Mouse (Mus musculus): ENCODE measurements around the gene Tango2. TPM values are rescaled to one million over a fixed set of nuclear protein-coding genes. Genes with fewer than 3 reads are reported as not detected.

The Tango2 gene
- polyA plus RNA-seq, 1 experiment from 2014 or later = 47.9 TPM

DNA sequence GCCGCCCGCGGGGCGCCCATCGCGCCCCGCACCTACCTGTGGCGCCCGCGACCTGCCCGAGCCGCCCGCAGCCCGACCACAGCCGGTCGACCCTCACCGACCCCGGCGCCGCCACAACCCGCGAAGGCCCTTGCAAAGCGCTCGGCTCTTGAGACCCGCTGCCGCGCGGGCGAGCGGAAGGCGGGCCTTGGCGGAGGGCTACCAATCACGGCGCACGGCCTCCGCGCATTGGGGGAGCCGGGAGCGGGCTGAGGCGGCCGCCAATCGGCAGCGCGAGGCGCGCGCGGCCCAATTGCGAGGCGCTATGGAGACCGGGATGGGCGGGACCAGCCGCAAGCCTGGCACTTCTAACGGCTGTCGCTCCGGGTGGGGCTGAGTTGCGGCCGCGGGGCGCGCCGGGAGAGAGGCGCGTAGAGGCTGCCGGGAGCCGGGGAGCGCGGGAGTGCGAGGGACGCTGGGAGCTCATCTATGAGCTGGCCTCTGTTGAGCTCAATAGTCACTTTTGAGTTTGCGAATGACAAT is 58.8 kb downstream of the Tango2 start, which contains the start of gene Dgcr8:
Gene Dgcr8 (minus strand): TSS at position 180 of the 522 bp plus-strand sequence.
- peaks cover 35% of the 10 kb centered on the region for H3K4me1 ChIP-seq
- peak within 1 kb of the TSS; percentile 95 for H3K4me3 ChIP-seq
- peak within 1 kb of the TSS; percentile 97 for H3K4me2 ChIP-seq
- no peaks in the 10 kb centered on the region for H3K27me3 ChIP-seq (replicated peaks)
- peaks cover 30% of the 10 kb centered on the region for H3K36me3 ChIP-seq
- ATAC-seq (ENCODE audit: extremely low read depth, insufficient number of reproducible peaks, low FRiP score, low TSS enrichment) = peak; percentile 98
- H3K9me3 ChIP-seq = no peaks in the 10 kb centered on the region
- H3K9ac ChIP-seq = peak within 1 kb of the TSS; percentile 99
- H3K27ac ChIP-seq (replicated peaks) = peak within 1 kb of the TSS; percentile 93
- under 1% methylated on average over 59 of the region's 71 CpGs for WGBS

DNA sequence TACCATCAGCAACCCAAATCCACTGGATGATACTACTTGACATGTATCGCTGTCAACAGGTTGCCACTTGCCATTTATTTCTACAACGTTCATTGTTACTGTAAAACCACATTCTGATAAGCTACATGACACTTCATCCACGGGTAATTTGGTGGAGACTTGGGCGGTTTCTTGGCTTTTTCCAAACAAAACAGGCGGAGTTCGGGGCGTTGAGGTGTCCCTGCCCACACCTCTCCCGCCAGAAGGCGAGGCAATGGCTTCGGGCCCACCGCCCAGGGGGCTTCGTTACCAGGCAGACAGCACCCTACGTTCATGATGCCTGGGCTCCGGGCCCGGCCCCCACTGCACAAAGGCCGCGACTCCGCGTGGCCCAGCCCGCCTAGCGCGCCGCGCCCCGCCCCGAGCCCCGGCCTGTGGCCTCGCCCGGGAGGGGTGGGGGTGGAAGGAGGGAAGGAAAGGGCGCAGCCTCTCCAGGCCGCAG is 59.3 kb downstream of the Tango2 start:
- WGBS = under 1% methylated on average over 23 of the region's 31 CpGs

DNA sequence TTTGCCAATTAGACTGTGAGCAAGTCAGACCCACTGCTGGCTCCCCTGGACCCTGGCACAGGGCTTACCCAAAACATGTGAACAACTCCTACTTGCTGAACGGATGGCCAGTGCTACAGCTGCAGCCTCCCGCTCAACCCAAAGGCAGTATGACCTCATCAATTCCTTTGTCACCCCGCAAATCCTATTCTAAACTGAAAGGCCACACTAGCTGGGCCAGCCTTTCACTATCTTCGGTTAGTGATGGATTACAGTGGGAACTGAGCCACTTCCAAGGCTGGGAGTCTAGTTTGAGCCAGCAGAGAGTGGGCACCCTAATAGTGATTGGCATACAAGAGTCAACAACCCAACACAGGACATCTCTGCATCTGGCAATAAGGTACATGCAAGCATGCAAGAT is 59.7 kb downstream of the Tango2 start:
- Histone ChIP-seq H3K4me3 (peak overlapping the region; percentile 95), H3K4me1 (peaks cover 35% of the 10 kb centered on the region), H3K27ac (replicated peaks) (peak overlapping the region; percentile 93), H3K9ac (peak overlapping the region; percentile 99), H3K36me3 (peaks cover 40% of the 10 kb centered on the region), H3K4me2 (peak overlapping the region; percentile 97), H3K9me3 (no peaks in the 10 kb centered on the region), H3K27me3 (replicated peaks) (no peaks in the 10 kb centered on the region)
- ATAC-seq (ENCODE audit: extremely low read depth, insufficient number of reproducible peaks, low FRiP score, low TSS enrichment) = no peak
- WGBS = under 1% methylated on average over 4 of the region's 4 CpGs

More for the DNA sequence above, 59.3 kb downstream of the Tango2 start:
- Histone ChIP-seq H3K4me2 (peak overlapping the region; percentile 97), H3K36me3 (peaks cover 35% of the 10 kb centered on the region), H3K4me1 (peaks cover 35% of the 10 kb centered on the region), H3K27ac (replicated peaks) (peak overlapping the region; percentile 93), H3K9me3 (no peaks in the 10 kb centered on the region), H3K27me3 (replicated peaks) (no peaks in the 10 kb centered on the region), H3K9ac (peak overlapping the region; percentile 99), H3K4me3 (peak overlapping the region; percentile 95)
- ATAC-seq (ENCODE audit: extremely low read depth, insufficient number of reproducible peaks, low FRiP score, low TSS enrichment) = peak; percentile 86

DNA sequence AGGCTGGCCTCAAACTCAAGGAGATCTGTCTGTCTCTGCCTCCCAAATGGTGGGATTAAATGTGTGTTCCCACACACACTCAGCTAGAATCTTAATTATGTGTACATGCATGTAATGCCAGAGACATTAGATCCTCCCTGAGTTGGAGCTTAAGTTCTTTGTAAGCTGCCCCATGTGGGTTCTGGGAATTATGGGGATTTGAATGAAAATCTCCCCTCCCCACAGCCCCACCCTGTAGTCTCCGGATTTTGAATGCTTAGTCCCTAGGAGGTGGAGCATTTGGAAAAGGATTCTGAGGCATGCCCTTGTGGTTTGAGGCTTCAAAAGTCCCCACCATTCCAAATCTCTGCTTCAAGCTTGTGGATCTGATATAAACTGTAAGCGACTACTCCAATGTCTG is 72.7 kb downstream of the Tango2 start:
- Histone ChIP-seq H3K9me3 (no peaks in the 10 kb centered on the region), H3K9ac (no peak overlapping the region), H3K27ac (replicated peaks) (no peak overlapping the region), H3K27me3 (replicated peaks) (no peaks in the 10 kb centered on the region), H3K36me3 (peaks cover 98% of the 10 kb centered on the region), H3K4me1 (no peaks in the 10 kb centered on the region), H3K4me2 (no peak overlapping the region), H3K4me3 (no peak overlapping the region)
- ATAC-seq (ENCODE audit: extremely low read depth, insufficient number of reproducible peaks, low FRiP score, low TSS enrichment) = no peak
- 74% methylated on average over 2 of the region's 2 CpGs for WGBS

DNA sequence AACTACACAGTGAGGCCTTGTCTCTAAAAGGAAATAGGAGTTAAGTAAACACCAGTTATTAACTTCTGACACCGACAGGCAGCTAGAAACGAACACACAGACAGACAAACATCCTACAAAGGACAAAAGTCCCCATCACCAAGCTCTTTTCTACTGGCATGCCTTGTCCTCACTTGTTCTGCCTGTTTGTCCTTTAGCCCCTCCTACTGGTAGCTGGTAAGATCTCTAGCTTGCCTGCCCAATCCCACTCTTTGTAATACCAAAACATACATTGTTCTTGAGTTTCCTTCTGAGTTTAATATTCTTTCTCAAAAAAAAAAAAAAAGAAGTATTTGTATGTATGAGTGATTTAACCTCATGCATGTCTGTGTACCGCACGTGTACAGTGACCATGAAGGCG is 79.7 kb downstream of the Tango2 start:
- WGBS = 86% methylated on average over 5 of the region's 5 CpGs
- no peaks in the 10 kb centered on the region for H3K9me3 ChIP-seq
- H3K9ac ChIP-seq = no peak overlapping the region
- no peaks in the 10 kb centered on the region for H3K4me1 ChIP-seq
- H3K27me3 ChIP-seq (replicated peaks) = no peaks in the 10 kb centered on the region
- no peak for ATAC-seq (ENCODE audit: extremely low read depth, insufficient number of reproducible peaks, low FRiP score, low TSS enrichment)
- no peak overlapping the region for H3K27ac ChIP-seq (replicated peaks)
- peaks cover 96% of the 10 kb centered on the region for H3K36me3 ChIP-seq
- no peak overlapping the region for H3K4me3 ChIP-seq
- no peak overlapping the region for H3K4me2 ChIP-seq

DNA sequence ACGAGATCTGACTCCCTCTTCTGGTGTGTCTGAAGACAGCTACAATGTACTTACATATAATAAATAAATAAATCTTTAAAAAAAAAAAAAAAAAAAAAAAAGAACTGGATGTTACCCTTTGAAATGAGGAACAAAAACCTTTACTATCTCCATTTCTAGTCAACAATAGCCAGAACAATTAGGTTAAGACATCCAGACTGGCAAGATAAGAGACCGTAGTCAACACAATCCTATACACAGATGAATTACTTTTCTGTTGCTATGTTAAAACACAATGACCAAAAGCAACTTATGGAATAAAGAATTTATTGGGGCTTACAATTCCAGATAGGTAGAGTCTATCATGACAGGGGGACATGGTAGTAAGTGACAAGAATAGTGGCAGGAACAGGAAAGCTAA is 82.9 kb downstream of the Tango2 start:
- no peak overlapping the region for H3K27ac ChIP-seq (replicated peaks)
- peaks cover 94% of the 10 kb centered on the region for H3K36me3 ChIP-seq
- no peak overlapping the region for H3K4me2 ChIP-seq
- H3K9me3 ChIP-seq = no peaks in the 10 kb centered on the region
- no peaks in the 10 kb centered on the region for H3K4me1 ChIP-seq
- 90% methylated on average over 2 of the region's 2 CpGs for WGBS
- H3K4me3 ChIP-seq = no peak overlapping the region
- no peak for ATAC-seq (ENCODE audit: extremely low read depth, insufficient number of reproducible peaks, low FRiP score, low TSS enrichment)
- H3K9ac ChIP-seq = no peak overlapping the region
- no peaks in the 10 kb centered on the region for H3K27me3 ChIP-seq (replicated peaks)

DNA sequence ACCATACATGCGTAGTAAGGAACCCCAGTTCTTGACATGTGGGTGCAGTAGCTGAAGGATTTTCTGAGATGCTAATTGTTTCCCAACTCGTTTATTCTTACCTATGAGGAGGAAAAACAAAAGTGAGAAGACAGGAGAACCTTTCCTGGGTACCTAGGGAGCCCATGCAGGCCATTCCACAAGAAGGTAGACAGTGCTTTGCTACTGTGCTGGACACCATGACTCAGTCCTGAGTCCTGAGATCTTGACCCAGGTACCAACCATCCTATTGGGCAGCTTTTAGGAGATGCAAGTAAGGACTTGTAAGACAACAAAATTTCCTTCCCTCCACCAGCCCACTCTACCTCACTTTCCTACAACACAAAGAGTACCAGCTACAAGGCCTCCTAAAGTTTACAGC is 89.7 kb downstream of the Tango2 start, which contains the start of gene Gm49776:
Gene Gm49776 (minus strand): TSS at position 101 of the 400 bp plus-strand sequence.
- 91% methylated on average over 2 of the region's 2 CpGs for WGBS
- Histone ChIP-seq H3K27me3 (replicated peaks) (no peaks in the 10 kb centered on the region), H3K36me3 (peaks cover 97% of the 10 kb centered on the region), H3K4me2 (no peak within 1 kb of the TSS), H3K4me3 (no peak within 1 kb of the TSS), H3K9ac (no peak within 1 kb of the TSS), H3K27ac (replicated peaks) (no peak within 1 kb of the TSS), H3K4me1 (no peaks in the 10 kb centered on the region), H3K9me3 (no peaks in the 10 kb centered on the region)
- no peak for ATAC-seq (ENCODE audit: extremely low read depth, insufficient number of reproducible peaks, low FRiP score, low TSS enrichment)

DNA sequence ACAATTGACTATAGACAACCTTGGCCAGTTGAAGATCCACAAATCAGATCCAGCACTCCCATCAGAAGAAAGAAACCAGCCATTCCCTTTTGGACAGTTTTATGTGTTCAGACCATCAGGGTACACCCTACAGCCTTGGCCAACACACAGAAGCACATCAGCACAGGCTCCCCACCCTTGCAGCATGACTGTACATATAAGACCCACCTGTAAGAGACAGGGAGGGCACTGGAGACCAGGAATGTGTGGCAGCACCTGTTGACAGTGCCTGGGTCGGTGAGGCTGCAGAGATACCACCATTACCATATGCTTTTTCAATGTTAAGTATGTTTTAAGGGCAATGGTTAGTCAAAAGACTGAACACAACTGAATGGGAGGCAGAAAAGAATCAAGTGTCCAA is 94.0 kb downstream of the Tango2 start:
- peaks cover 26% of the 10 kb centered on the region for H3K4me1 ChIP-seq
- no peaks in the 10 kb centered on the region for H3K9me3 ChIP-seq
- H3K27ac ChIP-seq (replicated peaks) = no peak overlapping the region
- 82% methylated on average over 1 of the region's 1 CpGs for WGBS
- H3K36me3 ChIP-seq = peaks cover 89% of the 10 kb centered on the region
- H3K9ac ChIP-seq = no peak overlapping the region
- no peak for ATAC-seq (ENCODE audit: extremely low read depth, insufficient number of reproducible peaks, low FRiP score, low TSS enrichment)
- no peaks in the 10 kb centered on the region for H3K27me3 ChIP-seq (replicated peaks)
- H3K4me3 ChIP-seq = no peak overlapping the region
- H3K4me2 ChIP-seq = no peak overlapping the region

DNA sequence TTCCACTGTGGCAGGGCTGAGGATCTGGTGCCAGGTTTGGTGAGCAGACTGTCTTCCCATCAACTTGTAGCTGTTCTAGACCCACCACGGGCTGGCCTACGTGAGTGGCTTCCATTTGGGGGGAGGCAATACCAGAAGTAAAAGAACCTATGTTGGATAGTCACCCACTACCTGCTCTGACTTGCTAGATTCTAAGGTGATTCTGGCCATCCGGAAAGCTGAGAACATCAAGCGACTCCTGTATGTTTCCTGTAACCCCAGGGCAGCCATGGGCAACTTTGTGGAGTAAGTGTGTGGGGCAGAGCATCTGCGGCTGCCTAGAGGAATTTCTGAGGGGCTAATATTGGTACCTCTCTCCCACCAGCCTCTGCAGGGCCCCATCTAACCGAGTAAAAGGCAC is 95.2 kb downstream of the Tango2 start:
- Histone ChIP-seq H3K27me3 (replicated peaks) (no peaks in the 10 kb centered on the region), H3K36me3 (peaks cover 79% of the 10 kb centered on the region), H3K9me3 (no peaks in the 10 kb centered on the region), H3K9ac (no peak overlapping the region), H3K4me2 (no peak overlapping the region), H3K4me1 (peaks cover 26% of the 10 kb centered on the region), H3K27ac (replicated peaks) (no peak overlapping the region), H3K4me3 (no peak overlapping the region)
- 81% methylated on average over 6 of the region's 6 CpGs for WGBS
- ATAC-seq (ENCODE audit: extremely low read depth, insufficient number of reproducible peaks, low FRiP score, low TSS enrichment) = no peak

DNA sequence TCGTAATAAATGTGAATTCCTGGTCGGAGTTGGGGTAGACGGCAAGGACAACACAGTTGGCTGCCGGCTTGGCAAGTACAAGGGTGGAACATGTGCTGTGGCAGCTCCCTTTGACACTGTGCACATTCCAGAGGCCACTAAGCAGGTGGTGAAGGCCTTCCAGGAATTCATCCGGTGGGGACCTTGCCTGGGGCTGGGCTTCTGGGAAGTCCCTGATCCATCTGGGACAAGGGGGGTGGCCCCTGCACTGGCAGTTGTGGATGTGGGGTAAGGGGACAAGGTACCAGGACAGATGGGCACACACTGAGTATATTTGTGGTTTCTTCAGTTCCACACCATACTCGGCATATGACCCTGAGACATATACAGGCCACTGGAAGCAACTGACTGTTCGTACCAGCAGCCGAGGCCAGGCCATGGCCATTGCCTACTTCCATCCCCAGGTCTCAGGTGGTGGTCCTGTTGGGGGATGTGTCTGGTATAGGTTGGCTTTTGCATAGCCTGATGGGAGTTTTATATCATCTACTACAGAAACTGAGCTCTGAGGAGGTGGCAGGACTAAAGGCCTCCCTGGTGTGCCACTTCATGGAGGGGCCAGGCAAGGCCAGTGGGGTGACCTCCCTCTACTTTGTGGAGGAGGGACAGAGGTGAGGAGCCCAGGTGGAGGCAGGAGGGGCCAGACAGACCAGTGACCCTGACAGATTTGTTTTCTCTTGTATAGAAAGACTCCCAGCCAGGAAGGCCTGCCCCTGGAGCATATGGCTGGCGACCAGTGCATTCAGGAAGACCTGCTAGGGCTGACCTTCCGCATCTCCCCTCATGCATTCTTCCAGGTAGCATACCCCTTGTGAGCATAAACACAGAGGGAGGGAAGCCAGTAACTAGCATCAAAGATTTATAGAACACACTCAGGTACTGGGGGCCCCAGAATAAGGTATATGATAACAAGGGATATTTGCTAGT is 96.8 kb downstream of the Tango2 start:
- Histone ChIP-seq H3K4me2 (peak overlapping the region; percentile 95), H3K4me1 (peaks cover 42% of the 10 kb centered on the region), H3K4me3 (peak overlapping the region; percentile 75), H3K9ac (peak overlapping the region; percentile 94), H3K27me3 (replicated peaks) (no peaks in the 10 kb centered on the region), H3K36me3 (peaks cover 74% of the 10 kb centered on the region), H3K9me3 (no peaks in the 10 kb centered on the region), H3K27ac (replicated peaks) (0 out of 2 replicates have a peak overlapping the region, but pooled peaks have one; percentile 96)
- WGBS = 61% methylated on average over 10 of the region's 10 CpGs
- ATAC-seq (ENCODE audit: extremely low read depth, insufficient number of reproducible peaks, low FRiP score, low TSS enrichment) = no peak

Data from heart, embryonic 13.5 days (tissue).